Mouse (Mus musculus) midbrain, embryonic 12.5 days (tissue): ENCODE results near the gene Gm49383. TPM values are rescaled to one million over a fixed set of nuclear protein-coding genes. Genes with fewer than 3 reads are reported as not detected.
A peak's percentile ranks its signal among the peaks of the same experiment; 100 is the strongest.

Experiments used
- ATAC-seq: fragments of 200-750 bp; cut with Nextera tagmentation; 2 replicates; pipeline ENCODE4 v1.8.0; 2017; ENCODE audit warnings: low read depth, moderate TSS enrichment, moderate library complexity; ENCODE audit not compliant: low FRiP score
- H3K27ac ChIP-seq: fragments of 300-500 bp; sonication (generic); replicated peaks from 2 replicates; pipeline ENCODE4 v1.5.1; 2016; ENCODE audit warnings: mild to moderate bottlenecking
- H3K27me3 ChIP-seq: fragments of 300-500 bp; sonication (generic); 2 replicates; pipeline ENCODE4 v1.6.1; 2016; ENCODE audit warnings: mild to moderate bottlenecking
- H3K36me3 ChIP-seq: fragments of 300-500 bp; sonication (generic); 2 replicates; pipeline ENCODE4 v1.6.1; 2016
- H3K4me1 ChIP-seq: fragments of 300-500 bp; sonication (generic); 2 replicates; pipeline ENCODE4 v1.6.1; 2016
- H3K4me2 ChIP-seq: fragments of 300-500 bp; sonication (generic); replicated peaks from 2 replicates; pipeline ENCODE4 v1.6.1; 2016; ENCODE audit warnings: mild to moderate bottlenecking, moderate library complexity
- H3K4me3 ChIP-seq: fragments of 300-500 bp; sonication (generic); 2 replicates; pipeline ENCODE4 v1.5.1; 2016; ENCODE audit warnings: mild to moderate bottlenecking
- H3K9ac ChIP-seq: fragments of 300-500 bp; sonication (generic); replicated peaks from 2 replicates; pipeline ENCODE4 v1.6.1; 2016; ENCODE audit warnings: mild to moderate bottlenecking, moderate library complexity
- H3K9me3 ChIP-seq: fragments of 300-500 bp; sonication (generic); 2 replicates; pipeline ENCODE4 v1.6.1; 2016; ENCODE audit warnings: mild to moderate bottlenecking
- WGBS: fragments of 180-500 bp; shearing (Covaris S2); methylation state at CpG from one replicate; pipeline ENCODE4 v1.1.7; 2016; 5-methylcytosine and 5-hydroxymethylcytosine counted together
- microRNA-seq: library from miRNA; unstranded; fragments of <30 nt; microRNA quantifications from one replicate; pipeline ENCODE4, GENCODE M21; 2017
- polyA plus RNA-seq: library from polyadenylated mRNA; unstranded; fragments of >200 nt; fragmentation: Nextera tagmentation; extraction: Ambion mirVana; gene quantifications from 2 replicates; pipeline ENCODE4 v1.2.1, GENCODE M21; 2016

Gm49383 gene
- polyA plus RNA-seq, 1 experiment from 2014 or later = 28.1 TPM

GRCm38 (mm10) chr12:69158366-69158764 is 38.5 kb downstream of the Gm49383 start:
- WGBS = 1% methylated on average over 19 of the region's 19 CpGs
- Histone ChIP-seq H3K4me2 (peak overlapping the region; percentile 72), H3K9me3 (no peaks in the 10 kb centered on the region), H3K36me3 (peaks cover 21% of the 10 kb centered on the region), H3K9ac (peak overlapping the region; percentile 88), H3K4me3 (peak overlapping the region; percentile 79), H3K27ac (peak overlapping the region; percentile 95), H3K4me1 (peaks cover 8% of the 10 kb centered on the region), H3K27me3 (no peaks in the 10 kb centered on the region)
- ATAC-seq = no peak

DNA sequence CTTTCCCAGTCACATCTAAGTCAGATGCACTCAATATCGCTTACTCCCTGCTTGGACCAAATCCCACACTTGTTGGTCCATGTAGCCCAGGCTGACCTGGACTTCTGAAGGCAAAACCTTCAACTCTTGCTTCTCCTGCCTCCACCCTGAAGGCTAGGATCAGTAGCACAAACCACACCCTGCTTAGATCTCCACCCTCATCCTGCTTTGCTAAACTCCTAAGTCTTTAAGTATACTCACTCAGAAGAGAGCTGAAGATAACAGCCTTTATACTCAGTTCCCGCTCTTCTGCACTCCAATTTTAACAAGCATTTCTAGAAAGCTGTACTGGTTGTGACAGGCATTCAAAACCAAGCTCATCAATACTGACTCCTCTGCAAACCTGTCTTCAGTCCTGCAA is 39.8 kb downstream of the Gm49383 start:
- ATAC-seq = no peak
- WGBS = 93% methylated on average over 2 of the region's 2 CpGs
- Histone ChIP-seq H3K4me2 (no peak overlapping the region), H3K9me3 (no peaks in the 10 kb centered on the region), H3K27me3 (no peaks in the 10 kb centered on the region), H3K4me1 (peaks cover 8% of the 10 kb centered on the region), H3K36me3 (peaks cover 21% of the 10 kb centered on the region), H3K4me3 (no peak overlapping the region), H3K27ac (no peak overlapping the region), H3K9ac (no peak overlapping the region)

- no peaks in the 10 kb centered on the region for H3K9me3 ChIP-seq
- no peak overlapping the region for H3K9ac ChIP-seq
- ATAC-seq = no peak
- H3K36me3 ChIP-seq = peaks cover 21% of the 10 kb centered on the region
- WGBS = 84% methylated on average over 4 of the region's 4 CpGs
- H3K4me3 ChIP-seq = no peak overlapping the region
- no peak overlapping the region for H3K4me2 ChIP-seq
- H3K27me3 ChIP-seq = no peaks in the 10 kb centered on the region
- H3K27ac ChIP-seq = no peak overlapping the region
- H3K4me1 ChIP-seq = peaks cover 8% of the 10 kb centered on the region
These were observed 40.5 kb downstream of the Gm49383 start for GRCm38 (mm10) chr12:69156436-69156835.

- Histone ChIP-seq H3K27me3 (no peaks in the 10 kb centered on the region), H3K9ac (no peak overlapping the region), H3K4me2 (no peak overlapping the region), H3K36me3 (peaks cover 21% of the 10 kb centered on the region), H3K27ac (no peak overlapping the region), H3K9me3 (no peaks in the 10 kb centered on the region), H3K4me3 (no peak overlapping the region), H3K4me1 (peaks cover 8% of the 10 kb centered on the region)
- 90% methylated on average over 2 of the region's 2 CpGs for WGBS
- ATAC-seq = no peak
These were observed 41.0 kb downstream of the Gm49383 start for GRCm38 (mm10) chr12:69155923-69156322.

DNA sequence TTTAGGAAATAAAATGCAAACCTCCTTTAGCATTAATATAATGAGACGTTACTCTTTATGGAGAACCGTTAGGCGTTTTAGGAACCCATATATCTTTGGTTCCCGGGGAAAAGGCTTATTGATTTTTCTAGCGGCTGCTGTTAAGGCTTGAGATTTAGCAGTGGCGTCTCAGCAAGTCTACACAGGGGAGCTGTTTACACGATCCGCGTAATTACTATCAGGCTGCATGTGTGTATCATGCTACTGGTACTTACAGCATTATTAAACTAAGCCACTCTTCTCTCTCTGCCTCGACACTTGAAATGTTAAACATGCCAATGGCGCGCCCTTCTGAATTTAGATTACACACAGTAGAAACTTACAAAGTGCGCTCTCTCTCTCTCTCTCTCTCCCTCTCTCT is 46.9 kb downstream of the Gm49383 start:
- ATAC-seq = no peak
- Histone ChIP-seq H3K27ac (no peak overlapping the region), H3K27me3 (no peaks in the 10 kb centered on the region), H3K4me3 (no peak overlapping the region), H3K4me2 (no peak overlapping the region), H3K36me3 (no peaks in the 10 kb centered on the region), H3K9me3 (no peaks in the 10 kb centered on the region), H3K9ac (no peak overlapping the region), H3K4me1 (no peaks in the 10 kb centered on the region)
- 83% methylated on average over 13 of the region's 13 CpGs for WGBS

GRCm38 (mm10) chr12:69147166-69147735 is 49.7 kb downstream of the Gm49383 start:
- no peaks in the 10 kb centered on the region for H3K4me1 ChIP-seq
- no peak overlapping the region for H3K4me2 ChIP-seq
- no peaks in the 10 kb centered on the region for H3K9me3 ChIP-seq
- no peak overlapping the region for H3K9ac ChIP-seq
- H3K27ac ChIP-seq = no peak overlapping the region
- WGBS = 88% methylated on average over 5 of the region's 5 CpGs
- no peaks in the 10 kb centered on the region for H3K36me3 ChIP-seq
- no peak overlapping the region for H3K4me3 ChIP-seq
- H3K27me3 ChIP-seq = no peaks in the 10 kb centered on the region
- ATAC-seq = no peak

DNA sequence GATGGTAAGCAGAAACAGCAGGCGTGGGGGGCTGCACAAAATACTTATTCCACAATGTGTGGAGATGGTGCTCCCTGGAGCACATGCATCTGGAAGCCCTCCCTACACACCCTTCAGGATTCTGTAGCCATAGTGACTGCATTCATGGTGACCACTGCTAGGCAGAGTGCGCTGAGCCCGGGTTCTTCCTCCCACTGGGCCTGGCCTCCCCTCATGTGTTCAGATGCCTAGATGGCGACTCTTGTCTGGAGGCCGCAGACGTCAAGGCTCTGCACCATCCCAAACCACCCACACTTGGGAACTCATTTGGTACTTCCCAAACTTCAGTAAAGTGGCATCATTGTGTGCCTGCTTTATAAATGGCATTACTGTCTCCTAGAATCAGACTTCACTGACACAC is 53.4 kb downstream of the Gm49383 start:
- no peak overlapping the region for H3K4me2 ChIP-seq
- WGBS = 66% methylated on average over 6 of the region's 6 CpGs
- no peaks in the 10 kb centered on the region for H3K4me1 ChIP-seq
- H3K36me3 ChIP-seq = no peaks in the 10 kb centered on the region
- H3K9ac ChIP-seq = no peak overlapping the region
- no peak overlapping the region for H3K27ac ChIP-seq
- ATAC-seq = no peak
- no peaks in the 10 kb centered on the region for H3K9me3 ChIP-seq
- no peaks in the 10 kb centered on the region for H3K27me3 ChIP-seq
- no peak overlapping the region for H3K4me3 ChIP-seq

- 89% methylated on average over 7 of the region's 7 CpGs for WGBS
- H3K9ac ChIP-seq = no peak overlapping the region
- no peak overlapping the region for H3K27ac ChIP-seq
- no peak overlapping the region for H3K4me3 ChIP-seq
- H3K4me1 ChIP-seq = no peaks in the 10 kb centered on the region
- H3K36me3 ChIP-seq = no peaks in the 10 kb centered on the region
- ATAC-seq = peak; percentile 41
- no peak overlapping the region for H3K4me2 ChIP-seq
- no peaks in the 10 kb centered on the region for H3K27me3 ChIP-seq
- no peaks in the 10 kb centered on the region for H3K9me3 ChIP-seq
These were observed 57.1 kb downstream of the Gm49383 start for GRCm38 (mm10) chr12:69139841-69140240.

GRCm38 (mm10) chr12:69139201-69139600 is 57.7 kb downstream of the Gm49383 start:
- no peak for ATAC-seq
- no peaks in the 10 kb centered on the region for H3K27me3 ChIP-seq
- no peaks in the 10 kb centered on the region for H3K9me3 ChIP-seq
- H3K4me2 ChIP-seq = no peak overlapping the region
- H3K27ac ChIP-seq = no peak overlapping the region
- H3K4me3 ChIP-seq = no peak overlapping the region
- no peaks in the 10 kb centered on the region for H3K36me3 ChIP-seq
- no peaks in the 10 kb centered on the region for H3K4me1 ChIP-seq
- H3K9ac ChIP-seq = no peak overlapping the region
- 88% methylated on average over 3 of the region's 3 CpGs for WGBS

Small RNA genes lying within 50 kb of the gene (microRNA-seq; reads per million reads assigned to microRNA genes)
- gene Gm47287 (not detected), gene Gm47295 (1.2 reads per million)

Other genes starting within 250 kb of the Gm49383 start
- 1,282 and 1,420 TPM in 2 replicates for gene Rps29, start 37.9 kb downstream of the Gm49383 start, polyA plus RNA-seq
- gene Lrr1, start 28.3 kb downstream of the Gm49383 start, polyA plus RNA-seq = 23.4 and 24.5 TPM in 2 replicates
- 406 and 431 TPM in 2 replicates for gene Rpl36al, start 13.0 kb downstream of the Gm49383 start, polyA plus RNA-seq
- gene Mgat2, start 12.9 kb downstream of the Gm49383 start, polyA plus RNA-seq = 48.0 and 48.6 TPM in 2 replicates
- gene Dnaaf2, start 1.3 kb upstream of the Gm49383 start, polyA plus RNA-seq = 14.1 and 14.7 TPM in 2 replicates
- 23.9 and 25.6 TPM in 2 replicates for gene Gm49384, start 7.2 kb upstream of the Gm49383 start, polyA plus RNA-seq
- gene Pole2, start 31.1 kb upstream of the Gm49383 start, polyA plus RNA-seq = 18.5 and 19.7 TPM in 2 replicates
- gene Klhdc1, start 44.1 kb upstream of the Gm49383 start, polyA plus RNA-seq = 3.7 and 4.4 TPM in 2 replicates
- 259 and 264 TPM in 2 replicates for gene Klhdc2, start 99.6 kb upstream of the Gm49383 start, polyA plus RNA-seq
- gene Nemf, start 160.1 kb upstream of the Gm49383 start, polyA plus RNA-seq = 95.2 and 101 TPM in 2 replicates
- gene Arf6, start 175.0 kb upstream of the Gm49383 start, polyA plus RNA-seq = 49.7 and 53.0 TPM in 2 replicates
- gene Gm9887, start 175.4 kb upstream of the Gm49383 start, polyA plus RNA-seq = 1.6 and 2.3 TPM in 2 replicates